Comparison of ENCODE assay signal across 11 mouse cellular contexts in the genomic region with DNA sequence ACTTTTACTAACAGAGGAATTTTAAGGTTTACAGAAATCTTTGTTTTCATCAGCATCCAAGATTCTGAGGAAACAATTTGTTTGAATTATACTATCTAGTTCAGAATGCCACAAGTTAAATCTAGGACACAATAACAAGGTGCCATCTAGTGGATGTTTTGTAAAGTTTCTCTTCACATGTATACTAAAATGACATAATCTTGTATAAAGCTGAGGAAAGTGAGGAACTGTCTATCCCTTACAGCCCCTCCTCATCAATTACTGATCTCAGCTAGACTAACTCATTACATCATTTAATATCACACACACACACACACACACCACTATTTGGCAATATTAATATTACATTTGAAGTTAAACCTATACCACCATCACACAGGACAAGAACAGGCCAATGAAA.
DNase-seq lines count a peak whose midpoint lies in the region; ATAC-seq and TF ChIP-seq lines count a peak whose summit lies in the region.
"Had no signal": no experiment of that assay in that cellular context is flagged by ENCODE, and none has a peak within 500 bp of the region (broad histone marks: within the 10 kb centered on the region; RNA-seq: fewer than 3 reads in every experiment).

No protein-coding gene starts in this region.

- H3K36me3 ChIP-seq in kidney, adult 2 months (ENCODE audit: control insufficient read depth, insufficient read depth, low read length) = no peaks in the 10 kb centered on the region
- H3K36me3 ChIP-seq in kidney, embryonic 15.5 days = no peaks in the 10 kb centered on the region
- no peaks in the 10 kb centered on the region for H3K36me3 ChIP-seq in midbrain, embryonic 13.5 days
- H3K36me3 ChIP-seq: embryonic facial prominence, embryonic 12.5 days had no signal

- ATAC-seq in kidney, embryonic 15.5 days (replicated peaks; ENCODE audit: low FRiP score) = no peak
- peak; percentile 71 for ATAC-seq in CD4-positive, CD25-positive, alpha-beta regulatory T cell, adult 4 months
- ATAC-seq in midbrain, embryonic 13.5 days = peak; percentile 40; the same call in 1 of the 2 replicates

- no peak for TF ChIP-seq POLR2A in kidney, adult 2 months (IDR thresholded peaks at IDR 0.05; ENCODE audit: low read depth, low read length)

- TF ChIP-seq CTCF in kidney, adult 2 months (conservative IDR thresholded peaks at IDR 0.05; ENCODE audit: insufficient read depth, insufficient read length, low read depth, low read length) = 0 out of 2 replicates have a peak, but pooled peaks have one; percentile 1

- no peak for DNase-seq in kidney, adult 2 months
- DNase-seq in ZHBTc4 (ENCODE audit: low read depth, low spot score) = peak; percentile 9
- DNase-seq in spleen, postnatal 4 days (ENCODE audit: low spot score in 2 of 2) = no peak
- DNase-seq in cerebellum, adult 11 months = no peak
- no peak for DNase-seq in thymus, postnatal 4 days
- DNase-seq: layer of hippocampus, adult 9-11 months had no signal

- no peak overlapping the region for H3K27ac ChIP-seq in kidney, adult 2 months (ENCODE audit: insufficient read depth, low read depth, low read length)
- no peak overlapping the region for H3K27ac ChIP-seq in kidney, embryonic 15.5 days
- H3K27ac ChIP-seq in midbrain, embryonic 13.5 days = no peak overlapping the region
- H3K27ac ChIP-seq: embryonic facial prominence, embryonic 12.5 days; heart, embryonic 13.5 days had no signal

- H3K9me3 ChIP-seq in kidney, embryonic 15.5 days (replicated peaks) = no peaks in the 10 kb centered on the region
- H3K9me3 ChIP-seq in midbrain, embryonic 13.5 days = no peaks in the 10 kb centered on the region
- H3K9me3 ChIP-seq: embryonic facial prominence, embryonic 12.5 days; heart, embryonic 13.5 days had no signal

- no peak overlapping the region for H3K9ac ChIP-seq in kidney, embryonic 15.5 days
- H3K9ac ChIP-seq in midbrain, embryonic 13.5 days (replicated peaks) = no peak overlapping the region
- H3K9ac ChIP-seq: embryonic facial prominence, embryonic 12.5 days; heart, embryonic 13.5 days had no signal

- peaks cover 17% of the 10 kb centered on the region for H3K4me1 ChIP-seq in kidney, adult 2 months (ENCODE audit: control insufficient read depth, insufficient read depth, low read length)
- H3K4me1 ChIP-seq in kidney, embryonic 15.5 days = no peaks in the 10 kb centered on the region
- H3K4me1 ChIP-seq in midbrain, embryonic 13.5 days (replicated peaks) = no peaks in the 10 kb centered on the region
- H3K4me1 ChIP-seq: embryonic facial prominence, embryonic 12.5 days had no signal

- H3K4me3 ChIP-seq in kidney, adult 2 months (ENCODE audit: insufficient read depth, low read depth, low read length) = no peak overlapping the region
- H3K4me3 ChIP-seq in kidney, embryonic 15.5 days (replicated peaks) = no peak overlapping the region
- H3K4me3 ChIP-seq in midbrain, embryonic 13.5 days (replicated peaks) = no peak overlapping the region
- H3K4me3 ChIP-seq: embryonic facial prominence, embryonic 12.5 days; heart, embryonic 13.5 days had no signal

- H3K4me2 ChIP-seq in kidney, embryonic 15.5 days = no peak overlapping the region
- H3K4me2 ChIP-seq in midbrain, embryonic 13.5 days (replicated peaks) = no peak overlapping the region
- H3K4me2 ChIP-seq: embryonic facial prominence, embryonic 12.5 days; heart, embryonic 13.5 days had no signal

- no peaks in the 10 kb centered on the region for H3K27me3 ChIP-seq in kidney, adult 2 months (replicated peaks; ENCODE audit: control insufficient read depth, insufficient read depth, low read length)
- H3K27me3 ChIP-seq in kidney, embryonic 15.5 days = no peaks in the 10 kb centered on the region
- no peaks in the 10 kb centered on the region for H3K27me3 ChIP-seq in midbrain, embryonic 13.5 days
- H3K27me3 ChIP-seq: embryonic facial prominence, embryonic 12.5 days; heart, embryonic 13.5 days had no signal
